Mouse (Mus musculus) CD4-positive helper T cell, adult 2 months (primary cell): Measurements from ENCODE around the gene Nedd9.
A peak's percentile ranks its signal among the peaks of the same experiment; 100 is the strongest.

Source experiments
- DNase-seq: peaks from one replicate; pipeline ENCODE4 v3.0.0-alpha.2; 2012; ENCODE audit warnings: low read depth, missing footprints, low spot score

Nedd9 gene

DNA sequence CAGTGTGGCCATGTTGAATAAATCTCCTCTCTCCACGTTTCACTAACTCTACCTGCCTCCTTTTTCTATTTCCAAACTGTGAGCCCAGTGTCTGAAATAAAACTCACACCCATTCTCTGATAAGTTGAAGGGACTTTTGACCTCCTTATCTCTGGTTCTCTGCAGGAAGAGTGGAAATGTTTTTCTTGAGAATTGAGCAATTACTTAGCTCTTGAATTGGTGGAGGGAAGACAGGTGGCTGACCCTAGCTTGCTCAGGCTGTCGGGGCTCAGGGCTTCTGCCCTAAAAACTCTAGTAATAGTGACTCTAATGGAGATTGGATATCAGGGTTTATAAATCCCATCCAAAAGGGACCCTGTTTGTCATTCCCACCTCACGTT is 143.3 kb downstream of the Nedd9 start:
- DNase-seq: no peak

DNA sequence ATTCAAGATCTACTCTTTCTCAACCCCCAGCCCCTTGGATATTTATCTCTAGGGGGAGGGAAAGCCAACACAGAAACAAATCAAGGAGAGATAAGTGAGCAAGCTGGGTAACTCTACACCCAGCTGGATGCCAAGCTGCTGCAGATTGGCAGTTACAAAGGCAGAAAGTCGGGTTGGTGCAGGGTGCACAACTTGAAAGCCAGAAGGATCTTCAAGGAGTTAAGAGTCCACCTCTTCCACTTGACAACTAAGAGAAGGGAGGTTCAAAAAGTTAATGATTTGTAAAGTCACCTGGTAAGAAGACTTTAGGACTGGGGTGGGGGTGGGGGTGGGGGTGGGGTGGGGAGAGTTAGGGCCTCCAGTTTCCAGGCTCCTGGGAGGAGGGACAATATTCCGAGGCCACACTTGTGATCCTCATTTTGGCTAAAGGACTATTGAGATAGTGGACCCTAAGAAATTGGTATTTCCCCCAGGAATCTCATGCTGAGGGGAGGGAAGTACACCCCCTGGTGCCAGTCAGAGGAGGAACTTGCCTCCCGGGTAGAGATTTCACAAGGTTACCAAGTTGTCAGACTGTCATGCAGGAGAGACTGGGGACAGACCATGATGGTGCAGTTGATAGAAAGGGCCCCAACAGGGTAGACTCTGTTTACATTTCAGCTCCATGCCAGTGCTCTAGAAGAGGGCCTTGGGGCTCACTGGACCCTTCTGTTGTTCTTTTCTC is 143.8 kb downstream of the Nedd9 start:
- DNase-seq: no peak

DNA sequence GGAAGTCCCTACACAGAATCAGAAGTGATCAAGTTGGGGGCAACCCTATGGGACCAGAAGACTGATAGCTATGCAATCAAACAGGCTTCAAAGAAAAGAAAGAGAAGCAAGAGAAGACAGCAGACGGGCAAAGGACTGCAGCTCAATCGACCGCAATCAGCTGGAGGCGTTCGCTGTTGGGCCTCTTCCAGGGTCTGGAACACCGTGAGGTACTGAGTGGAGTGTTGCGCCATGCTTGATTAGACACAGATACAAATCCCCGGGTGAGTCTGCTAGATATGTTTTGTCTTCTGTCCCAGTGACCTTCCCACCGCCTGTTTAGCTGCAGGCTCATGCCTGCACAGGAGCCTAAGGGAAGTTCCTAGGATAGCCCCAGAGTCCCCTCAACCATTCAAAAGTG is 145.7 kb downstream of the Nedd9 start:
- no peak for DNase-seq

DNA sequence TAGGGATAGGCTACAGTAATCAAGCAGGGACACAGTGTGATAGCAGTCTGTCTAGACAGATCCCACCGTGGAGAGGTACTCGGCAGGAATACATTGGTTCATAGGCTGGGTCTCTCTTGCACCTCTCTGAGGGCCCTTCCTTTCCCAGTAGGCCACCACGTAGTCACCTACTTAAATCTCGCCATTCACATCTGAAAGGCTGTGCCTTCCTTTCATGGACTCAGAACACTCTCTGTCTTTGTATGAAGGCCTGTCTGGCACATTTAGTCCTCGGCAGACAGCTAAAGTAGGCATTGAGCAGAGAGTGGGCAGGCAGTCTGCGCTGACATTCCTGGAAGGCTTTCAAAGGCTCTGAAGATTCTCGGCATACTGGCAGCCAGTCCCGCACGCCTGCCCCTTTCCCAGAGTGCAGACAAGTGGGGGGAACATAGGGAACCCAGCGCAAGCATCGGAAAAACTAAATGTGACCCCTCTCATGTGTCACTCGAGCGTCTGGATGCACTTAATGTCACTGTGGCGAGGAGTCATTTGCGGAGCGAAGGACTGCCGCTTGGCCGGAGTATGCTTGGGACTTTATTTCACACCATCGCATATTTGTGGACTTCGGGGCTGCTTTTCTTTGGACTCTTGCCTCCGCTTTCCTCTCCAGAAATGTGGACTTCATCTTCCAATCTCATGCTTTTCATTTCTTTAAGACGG is 147.4 kb downstream of the Nedd9 start:
- no peak for DNase-seq

DNA sequence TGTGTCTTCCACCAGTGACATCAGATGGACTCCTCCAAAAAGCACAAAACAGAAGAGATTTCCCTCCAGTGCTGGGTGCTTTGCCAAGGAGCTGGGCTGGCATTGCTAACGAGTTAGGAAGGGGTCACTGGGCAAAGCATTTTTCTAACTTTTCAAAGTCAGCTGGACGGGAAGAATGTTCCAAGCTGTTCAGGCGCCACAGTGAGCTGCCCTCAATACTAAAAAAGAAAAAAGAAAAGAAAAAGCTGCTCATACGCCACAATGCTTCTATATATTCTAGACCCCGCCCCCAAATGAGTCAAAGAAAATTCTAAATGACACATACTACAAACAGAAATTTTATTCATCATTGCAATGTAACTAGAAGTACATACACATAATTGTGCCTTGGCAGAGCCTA is 148.0 kb downstream of the Nedd9 start:
- DNase-seq: no peak

DNA sequence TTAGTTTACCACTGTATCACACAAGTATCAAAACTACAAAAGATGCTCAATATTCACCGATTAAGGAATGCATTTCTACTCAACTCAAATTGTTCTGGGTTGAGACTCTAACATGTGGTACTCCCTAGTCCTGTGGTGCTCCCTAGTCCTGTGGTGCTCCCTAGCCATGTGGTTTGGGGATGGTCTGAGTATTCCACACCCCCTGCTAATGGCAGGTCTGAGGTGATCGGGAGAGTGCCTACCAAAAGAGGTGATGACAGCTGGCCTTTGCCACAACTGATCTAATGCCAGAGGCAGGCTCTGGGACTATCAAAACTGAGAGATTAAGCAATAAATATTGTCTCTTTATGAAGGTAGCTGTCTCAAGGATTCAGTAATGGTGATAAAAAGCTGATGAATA is 149.8 kb downstream of the Nedd9 start:
- DNase-seq: no peak

DNA sequence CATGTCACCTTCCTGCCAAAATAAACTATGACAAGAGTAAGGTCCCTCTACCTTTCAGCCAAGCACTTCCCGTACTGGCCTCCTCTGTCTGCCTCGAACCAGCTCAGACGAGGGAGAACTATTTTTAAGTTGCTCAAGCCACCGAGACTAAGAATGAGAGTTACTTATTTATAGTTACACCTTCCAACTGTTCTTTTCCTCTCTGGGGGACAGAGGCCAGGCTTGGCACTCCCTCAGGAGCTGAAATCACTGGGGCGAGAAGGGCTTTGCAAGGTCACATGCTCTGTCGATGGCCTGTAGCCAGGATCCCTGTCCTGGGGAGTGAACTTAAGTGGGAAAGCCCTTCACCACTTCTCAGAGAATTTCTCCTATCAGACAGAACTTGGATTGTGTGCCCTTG is 150.9 kb downstream of the Nedd9 start:
- no peak for DNase-seq

DNA sequence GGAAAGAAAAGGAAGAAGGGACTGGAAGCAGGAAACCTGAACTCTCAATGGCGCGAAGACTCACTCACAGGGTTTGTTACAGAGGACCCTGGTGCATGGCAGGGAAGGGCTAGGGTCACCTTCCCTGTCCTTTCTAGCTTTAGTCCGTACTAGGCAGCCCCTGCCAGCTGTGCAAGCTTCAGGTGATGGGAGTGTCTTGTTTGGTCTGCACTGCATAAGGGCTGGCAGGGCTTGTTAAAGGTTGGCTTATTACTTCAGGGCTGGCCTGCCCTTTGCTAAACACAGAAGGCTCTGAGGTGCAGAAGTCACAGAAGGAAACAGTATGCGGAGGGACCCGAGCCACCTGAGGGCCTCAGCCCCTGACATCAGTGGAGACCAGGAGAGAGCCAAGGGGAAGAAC is 151.4 kb downstream of the Nedd9 start:
- no peak for DNase-seq

DNA sequence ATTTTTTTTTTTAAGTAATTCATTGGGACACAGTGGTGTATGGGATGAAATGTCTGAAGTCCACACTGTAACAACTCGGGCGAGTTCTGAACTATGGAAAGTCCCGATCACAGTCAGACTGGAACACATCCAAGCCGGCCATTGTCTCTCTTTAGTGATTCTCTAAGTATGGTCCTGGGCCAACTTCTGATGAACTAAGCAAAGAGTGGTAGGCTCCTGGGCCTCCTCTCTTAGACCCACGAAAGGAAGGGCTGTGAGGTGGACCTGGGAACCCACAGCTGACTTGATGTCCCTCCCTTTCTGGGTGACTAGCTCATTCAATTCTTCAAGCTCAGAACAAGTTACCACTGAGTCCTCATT is 152.5 kb downstream of the Nedd9 start:
- DNase-seq: no peak

DNA sequence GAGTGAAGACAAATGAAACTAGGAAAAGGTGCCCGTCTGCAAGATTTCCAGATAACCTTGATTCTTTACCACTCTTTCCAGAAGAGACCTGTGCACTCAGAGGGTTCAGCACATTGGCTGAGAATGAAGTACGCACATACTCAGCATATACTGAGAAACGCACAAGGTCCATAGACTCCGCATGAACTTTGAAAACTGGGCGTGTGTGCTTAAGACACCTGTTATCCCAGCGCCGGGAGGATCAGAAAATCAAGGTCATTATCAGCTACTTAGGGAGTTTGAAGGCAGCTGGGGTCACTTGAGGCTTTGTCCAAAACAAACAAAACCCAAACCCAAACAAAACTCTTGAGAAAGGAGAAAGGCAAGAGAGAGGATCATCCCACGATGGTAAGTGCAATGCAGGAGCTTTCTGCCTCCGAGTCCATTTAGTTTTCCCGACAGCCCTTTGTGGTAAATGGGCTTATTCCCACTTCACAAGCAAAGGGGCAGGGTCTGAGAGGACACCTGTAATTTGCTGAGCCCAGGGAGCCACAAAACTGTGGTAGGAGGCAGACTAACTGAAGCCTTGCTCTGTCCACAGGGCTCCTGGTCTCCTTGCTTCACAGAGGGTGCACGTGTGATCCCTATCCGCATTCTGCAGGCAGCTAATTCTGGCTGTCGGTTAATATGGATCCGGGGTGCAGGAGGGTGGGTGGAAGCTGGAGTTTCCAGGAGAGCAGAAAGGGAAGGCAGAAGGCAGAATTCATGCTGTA is 153.1 kb downstream of the Nedd9 start:
- no peak for DNase-seq

DNA sequence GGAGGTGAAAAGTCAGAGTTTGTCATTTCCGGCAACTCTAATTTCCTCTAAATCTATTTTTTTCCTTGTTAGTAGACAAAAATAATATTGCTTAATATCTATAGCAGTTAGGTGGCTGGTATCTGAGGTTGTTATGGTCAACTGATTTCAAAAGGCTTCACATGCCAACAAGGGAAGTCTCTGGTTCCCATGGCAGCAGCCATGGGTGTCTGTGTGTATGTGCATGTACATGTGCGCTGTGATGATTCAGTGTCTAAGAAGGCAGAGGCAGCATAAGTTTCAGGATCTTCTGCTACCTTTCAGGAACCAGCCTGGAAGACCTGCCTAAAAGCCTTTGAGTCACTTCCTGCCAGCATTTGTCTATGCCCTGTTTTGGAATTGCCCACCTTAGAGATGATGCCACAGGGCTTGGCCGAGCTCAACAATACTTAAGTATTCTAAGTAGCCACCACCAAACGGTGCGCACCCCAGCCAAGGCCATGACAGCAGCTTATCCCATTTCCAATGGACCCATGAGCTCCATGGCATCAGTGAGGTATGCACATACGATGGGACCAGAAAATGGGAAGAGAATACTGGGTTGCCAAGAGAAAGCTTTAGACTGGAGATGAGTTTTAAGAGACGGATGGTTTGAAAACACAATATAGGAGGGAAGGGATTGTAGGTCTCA is 155.4 kb downstream of the Nedd9 start:
- DNase-seq: no peak

DNA sequence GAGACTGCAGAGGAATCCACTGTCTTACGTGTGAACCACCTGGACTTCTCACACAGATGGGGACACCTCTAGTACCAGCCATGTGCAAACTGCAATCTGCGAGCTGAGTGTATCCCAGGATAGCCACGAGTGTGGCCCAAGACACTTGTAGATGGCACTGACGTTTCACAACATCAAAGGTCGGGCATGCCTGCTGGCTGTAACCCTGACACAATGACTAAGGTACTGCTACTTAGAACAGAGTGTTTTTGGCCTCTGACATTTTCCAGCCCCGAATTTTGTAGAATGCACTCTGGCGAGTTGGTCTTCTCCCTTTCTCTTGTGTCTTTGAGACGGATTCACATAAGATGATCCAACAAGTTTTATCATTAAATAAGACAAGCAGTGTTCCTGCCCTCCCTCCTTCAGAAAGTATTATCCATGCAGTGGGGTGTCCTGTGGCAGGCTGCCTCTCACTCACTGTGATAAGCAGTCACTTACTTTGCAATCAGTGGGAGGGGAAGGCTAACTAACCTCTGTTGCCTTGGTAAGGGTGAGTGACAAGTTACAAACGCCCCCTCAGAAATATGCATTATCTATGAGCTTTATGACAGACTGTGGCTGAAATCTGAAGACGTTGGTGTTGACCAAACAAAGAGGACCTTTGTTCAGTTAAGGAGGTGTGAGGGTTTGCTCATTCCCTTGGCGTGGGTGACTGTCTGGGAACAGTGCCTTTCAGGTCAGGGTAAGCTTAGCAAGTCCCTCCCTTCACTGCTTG is 156.4 kb downstream of the Nedd9 start:
- DNase-seq: no peak

DNA sequence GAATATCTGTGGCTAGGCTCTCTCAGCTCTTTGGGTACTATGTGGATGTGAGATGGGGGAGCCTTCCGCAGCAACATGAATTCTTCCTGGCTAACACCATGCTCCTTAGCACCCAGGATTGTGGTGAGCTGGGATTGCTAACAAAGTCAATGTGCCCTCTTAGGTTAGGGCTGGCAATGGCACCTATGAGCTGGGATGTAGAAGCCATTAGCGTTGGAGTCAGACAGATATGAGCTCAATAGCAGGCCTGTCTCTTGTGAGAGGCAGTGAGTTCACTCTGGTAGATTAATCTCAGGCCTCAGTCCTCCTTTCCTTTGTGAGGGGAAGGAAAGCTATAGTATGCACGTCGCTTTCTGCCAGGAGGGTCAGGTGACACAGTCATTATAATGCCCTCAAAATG is 157.1 kb downstream of the Nedd9 start:
- no peak for DNase-seq

DNA sequence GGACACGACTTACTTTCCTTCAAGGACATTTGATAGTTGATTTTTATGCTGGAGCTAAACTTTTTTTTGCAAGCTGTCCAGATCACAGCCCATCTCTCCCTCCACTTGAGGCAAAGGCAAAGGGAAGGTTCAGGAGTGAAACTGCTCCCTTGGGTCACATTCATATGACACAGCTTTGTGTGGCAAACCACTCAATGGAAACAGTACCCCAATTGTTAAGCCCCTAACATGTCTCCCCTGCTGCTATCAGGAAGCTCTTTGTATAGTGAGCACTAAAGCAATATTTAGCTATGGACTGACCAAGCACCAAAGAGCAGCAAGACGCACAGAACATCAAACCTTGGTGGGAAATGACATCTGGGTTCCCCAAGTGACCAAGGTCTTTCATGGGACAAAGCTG is 158.7 kb downstream of the Nedd9 start:
- no peak for DNase-seq

DNA sequence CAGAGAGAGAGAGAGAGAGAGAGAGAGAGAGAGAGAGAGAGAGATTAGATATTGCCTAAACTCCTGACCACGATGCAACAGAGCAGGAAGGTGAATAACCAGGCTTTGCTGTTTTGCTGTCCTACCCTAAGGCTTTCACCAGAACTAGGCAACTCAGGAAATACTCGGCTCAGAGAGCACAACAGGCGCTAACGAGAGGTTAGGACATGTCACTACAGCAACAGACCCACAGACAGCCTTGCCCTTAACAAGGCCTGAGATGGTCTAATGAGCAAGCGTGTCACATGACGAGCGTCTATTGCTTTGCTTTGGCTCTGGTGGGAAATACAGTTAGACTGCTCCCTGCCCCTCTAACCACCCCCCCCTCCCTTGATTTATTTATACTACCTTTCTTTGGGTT is 159.6 kb downstream of the Nedd9 start:
- no peak for DNase-seq

DNA sequence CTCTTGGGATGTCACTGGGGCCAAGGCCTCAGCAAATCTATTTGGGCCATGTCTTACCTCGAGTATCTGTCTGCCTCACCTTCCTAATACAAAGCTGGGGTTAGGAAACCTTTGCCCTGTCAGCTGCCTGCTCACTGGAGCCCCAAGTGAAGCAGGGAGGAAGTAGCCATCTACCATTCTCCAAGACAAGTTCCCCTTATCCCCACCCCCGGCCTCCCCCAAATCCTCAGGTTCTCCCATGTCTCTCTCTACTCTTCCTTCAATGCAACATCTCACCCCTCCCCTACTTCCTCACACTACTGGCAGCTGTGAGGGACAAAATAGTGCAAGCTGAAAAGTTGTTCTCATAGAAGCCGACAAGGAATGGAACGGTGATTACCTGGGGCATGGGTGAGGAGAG is 161.0 kb downstream of the Nedd9 start:
- DNase-seq: no peak

DNA sequence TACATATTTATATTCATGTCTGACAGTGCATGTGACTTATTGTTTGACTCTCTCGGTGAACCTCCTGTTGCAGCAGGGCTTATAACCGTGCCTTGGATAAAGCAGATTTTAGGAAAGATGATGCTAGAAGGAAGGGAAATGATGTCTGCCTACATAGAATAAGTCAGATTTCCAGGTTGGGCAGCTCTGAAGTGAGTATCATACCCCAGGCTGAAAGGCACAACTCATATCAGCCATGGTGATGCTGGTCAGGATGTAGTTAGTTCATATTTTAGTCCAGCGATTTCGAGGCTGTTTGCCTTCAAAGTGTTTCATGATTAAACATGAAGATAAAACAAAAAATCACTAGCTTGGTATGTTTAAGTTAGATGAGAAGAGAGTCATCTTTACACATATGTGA is 161.8 kb downstream of the Nedd9 start:
- no peak for DNase-seq

DNA sequence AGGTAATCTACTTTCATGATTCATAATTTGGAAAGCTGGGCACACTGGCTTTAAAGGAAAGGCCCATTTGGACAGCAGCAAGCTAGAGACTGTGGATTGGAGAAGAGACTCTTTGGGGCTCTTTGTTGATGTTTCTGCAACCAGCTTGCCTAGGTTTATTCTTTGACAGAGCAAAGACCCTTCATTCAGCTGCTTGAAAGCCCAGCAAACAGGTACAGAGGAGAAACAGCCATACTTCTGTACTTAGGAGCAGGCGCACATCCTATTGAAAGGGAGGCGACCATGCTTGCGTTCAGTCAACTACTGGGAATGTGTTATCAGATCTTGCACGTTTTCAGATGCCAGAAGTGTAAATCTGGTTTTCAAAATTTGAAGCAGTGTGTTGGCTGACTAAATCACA is 162.5 kb downstream of the Nedd9 start:
- DNase-seq: no peak

DNA sequence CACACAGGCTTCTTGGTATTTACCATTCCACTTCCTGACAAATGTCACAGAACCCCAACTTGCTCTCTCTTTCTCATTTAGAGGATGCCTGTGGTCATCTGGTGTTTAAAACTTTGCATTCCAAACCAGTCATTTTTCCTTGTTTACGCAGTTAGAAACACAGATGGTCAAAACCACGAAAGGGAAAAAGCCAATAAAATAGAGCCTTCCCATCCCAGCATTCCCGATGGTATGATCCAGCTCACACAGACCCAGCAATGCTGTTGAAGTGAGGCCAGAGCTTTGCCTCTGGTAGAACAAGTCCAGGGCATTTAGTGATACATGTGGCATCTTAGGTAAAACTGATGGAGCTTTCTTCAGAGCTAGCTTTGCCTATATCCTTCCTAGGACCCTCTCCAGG is 165.7 kb downstream of the Nedd9 start:
- no peak for DNase-seq

DNA sequence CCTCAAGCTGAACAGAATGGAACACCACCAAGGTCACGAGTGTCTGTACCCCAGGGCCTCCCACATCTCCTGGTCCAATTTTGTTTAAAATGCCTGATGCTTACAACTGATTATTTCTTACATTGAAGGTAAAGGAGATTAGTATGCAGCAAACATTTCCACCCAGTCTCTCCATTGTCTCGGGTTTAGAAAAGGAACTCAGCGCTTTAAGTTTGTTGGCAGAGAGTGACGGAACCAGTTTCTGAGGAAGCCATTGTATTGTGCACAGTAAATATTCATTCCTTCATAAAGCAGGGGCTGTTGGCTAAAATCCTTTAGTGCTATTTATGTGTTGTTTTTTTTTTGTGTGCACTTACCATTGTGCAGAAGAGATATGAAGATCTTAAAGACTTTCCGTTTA is 166.4 kb downstream of the Nedd9 start:
- no peak for DNase-seq

DNA sequence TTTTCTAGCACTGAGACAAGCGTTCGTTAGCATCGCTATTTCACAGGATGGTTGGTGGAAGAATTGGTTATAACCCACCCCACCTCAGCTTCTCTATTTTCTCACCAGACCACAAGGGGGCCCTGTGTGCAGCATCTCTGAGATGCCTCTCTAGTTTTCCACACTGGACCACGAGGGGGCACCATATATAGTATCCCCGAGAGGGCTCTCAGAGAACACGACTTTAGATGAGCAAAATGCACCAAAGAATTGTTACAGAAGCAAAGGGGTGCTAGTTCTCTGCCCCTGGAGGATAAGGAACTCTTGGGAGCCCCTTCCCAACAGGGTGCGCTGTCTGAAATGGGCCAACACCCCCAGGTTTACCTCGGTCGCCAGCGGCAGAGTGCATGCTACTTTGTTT is 184.4 kb downstream of the Nedd9 start:
- peak; percentile 79 for DNase-seq

DNA sequence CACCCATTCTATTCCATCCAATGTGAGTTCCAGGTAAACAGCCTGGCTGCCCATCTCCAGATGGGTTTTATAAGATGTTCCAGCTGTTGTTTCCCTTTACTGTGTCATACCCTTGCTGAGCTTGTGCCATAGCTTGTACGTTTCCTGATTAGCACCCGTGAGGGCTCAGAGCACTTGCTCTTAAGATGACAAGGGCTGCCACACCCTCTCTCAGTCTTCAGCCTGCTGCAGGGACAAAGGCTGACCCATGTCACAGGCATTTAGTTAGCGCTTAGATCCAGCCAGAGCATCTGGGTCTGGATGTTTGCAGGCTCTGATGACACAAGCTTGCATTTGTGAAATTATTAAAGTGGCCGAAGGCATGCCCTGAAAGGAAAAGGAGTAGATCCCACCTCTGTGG is 187.1 kb downstream of the Nedd9 start:
- DNase-seq: no peak
